Mouse (Mus musculus): ENCODE measurements at regions not wholly inside any gene's neighbourhood (a gene's known extent, or its start where the extent isn't known, plus 50 kb on each side); places are given as distances from the start of the nearest gene placed in this dataset.

- DNase-seq: no peak
Measured at GRCm38 (mm10) chr1:186435336-186435972, 270.3 kb downstream of the Tgfb2 start.

- no peak for DNase-seq
Measured at GRCm38 (mm10) chr1:186434782-186435181, 271.0 kb downstream of the Tgfb2 start.

GRCm38 (mm10) chr1:186434007-186434406, 271.8 kb downstream of the Tgfb2 start:
- no peak for DNase-seq

- DNase-seq: no peak
Measured at GRCm38 (mm10) chr1:186433169-186433665, 272.6 kb downstream of the Tgfb2 start.

GRCm38 (mm10) chr1:186425421-186425820, 280.4 kb downstream of the Tgfb2 start:
- no peak for DNase-seq

GRCm38 (mm10) chr1:186424084-186424483, 281.7 kb downstream of the Tgfb2 start:
- no peak for DNase-seq

- no peak for DNase-seq
Measured at GRCm38 (mm10) chr1:186417101-186417500, 288.7 kb downstream of the Tgfb2 start.

GRCm38 (mm10) chr1:186415321-186415720, 290.5 kb downstream of the Tgfb2 start:
- no peak for DNase-seq

- no peak for DNase-seq
Measured at GRCm38 (mm10) chr1:186413886-186414245, 291.9 kb downstream of the Tgfb2 start.

GRCm38 (mm10) chr1:186413064-186413885, 292.5 kb downstream of the Tgfb2 start:
- DNase-seq: no peak

- DNase-seq: no peak
Measured at GRCm38 (mm10) chr1:186412296-186412695, 293.5 kb downstream of the Tgfb2 start.

- DNase-seq: no peak
Measured at GRCm38 (mm10) chr1:186408986-186409441, 291.9 kb upstream of the Lyplal1 start.

- DNase-seq: no peak
Measured at GRCm38 (mm10) chr1:186407656-186408055, 290.5 kb upstream of the Lyplal1 start.

GRCm38 (mm10) chr1:186405693-186406092, 288.6 kb upstream of the Lyplal1 start:
- no peak for DNase-seq

- DNase-seq: no peak
Measured at GRCm38 (mm10) chr1:186399762-186400161, 282.7 kb upstream of the Lyplal1 start.

- DNase-seq: peak; percentile 21
Measured at GRCm38 (mm10) chr1:186393005-186393404, 275.9 kb upstream of the Lyplal1 start.

- DNase-seq: no peak
Measured at GRCm38 (mm10) chr1:186384440-186384839, 267.3 kb upstream of the Lyplal1 start.

- no peak for DNase-seq
Measured at GRCm38 (mm10) chr1:186383453-186383852, 266.3 kb upstream of the Lyplal1 start.

- DNase-seq: no peak
Measured at GRCm38 (mm10) chr1:186383006-186383405, 265.9 kb upstream of the Lyplal1 start.

GRCm38 (mm10) chr1:186379938-186380847, 263.1 kb upstream of the Lyplal1 start:
- DNase-seq: no peak

- DNase-seq: no peak
Measured at GRCm38 (mm10) chr1:186376906-186377623, 260.0 kb upstream of the Lyplal1 start.

- DNase-seq: no peak
Measured at GRCm38 (mm10) chr1:186374009-186374649, 257.0 kb upstream of the Lyplal1 start.

Measured in kidney, adult 9 months (tissue).